Mouse (Mus musculus): Measurements from ENCODE around the gene Mep1a.

The Mep1a gene

DNA sequence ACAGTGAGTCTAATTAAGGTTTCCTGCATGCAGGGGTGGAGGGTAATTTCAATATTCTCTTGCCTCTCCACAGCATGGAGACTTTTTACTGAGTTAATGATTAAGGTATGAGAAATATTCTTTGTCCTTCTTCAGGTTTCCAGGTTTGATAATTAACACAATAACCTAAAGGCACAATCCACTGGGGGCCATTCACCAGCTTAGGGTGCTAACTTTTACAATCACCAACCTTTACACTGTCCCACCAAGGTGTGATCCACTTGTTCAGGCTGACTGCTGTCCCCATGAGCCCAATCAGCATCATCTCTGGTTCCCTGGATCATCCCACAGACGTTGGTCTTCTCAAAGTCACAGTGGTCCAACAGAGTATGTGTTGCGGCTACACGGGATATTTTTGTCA lies 16.6 kb downstream of the Mep1a start:
- WGBS, result 92% methylated on average over 3 of the region's 3 CpGs

DNA sequence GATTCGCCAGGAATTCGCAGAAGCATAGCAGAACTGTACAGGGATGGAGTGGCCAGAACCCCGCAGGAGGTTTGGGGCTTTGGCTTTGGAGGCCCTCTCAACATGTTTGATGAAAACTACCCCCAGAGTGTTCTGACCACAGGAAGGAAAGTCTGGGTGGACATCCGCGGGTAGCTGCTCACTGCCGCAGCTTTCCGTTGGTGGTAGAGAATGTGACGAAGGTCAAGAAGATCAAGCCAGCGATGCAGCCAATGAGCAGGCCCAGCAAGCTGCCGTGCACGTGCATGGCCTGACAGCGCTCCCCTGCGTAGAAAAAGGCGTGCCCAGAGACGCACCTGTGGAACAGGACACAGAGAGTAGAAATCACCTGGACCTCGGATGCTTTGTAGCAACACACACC lies 27.8 kb downstream of the Mep1a start:
- 90% methylated on average over 16 of the region's 16 CpGs for WGBS

DNA sequence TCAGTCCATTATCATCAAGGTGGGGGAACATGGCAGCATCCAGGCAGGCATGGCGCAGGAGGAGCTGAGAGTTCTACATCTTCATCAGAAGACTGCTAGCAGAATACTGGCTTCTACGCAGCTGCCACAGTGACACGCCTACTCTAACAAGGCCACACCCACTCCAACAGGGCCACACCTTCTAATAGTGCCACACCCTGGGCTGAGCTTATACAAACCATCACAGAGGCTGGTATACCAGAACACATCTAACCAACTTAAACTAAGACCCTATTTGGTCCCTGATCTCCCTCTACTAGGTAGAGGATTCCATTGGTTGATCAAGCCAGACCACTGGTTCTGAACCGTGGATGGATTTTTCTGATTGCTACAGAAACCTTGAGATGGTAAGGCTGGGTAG lies 30.1 kb downstream of the Mep1a start:
- 90% methylated on average over 4 of the region's 4 CpGs for WGBS

DNA sequence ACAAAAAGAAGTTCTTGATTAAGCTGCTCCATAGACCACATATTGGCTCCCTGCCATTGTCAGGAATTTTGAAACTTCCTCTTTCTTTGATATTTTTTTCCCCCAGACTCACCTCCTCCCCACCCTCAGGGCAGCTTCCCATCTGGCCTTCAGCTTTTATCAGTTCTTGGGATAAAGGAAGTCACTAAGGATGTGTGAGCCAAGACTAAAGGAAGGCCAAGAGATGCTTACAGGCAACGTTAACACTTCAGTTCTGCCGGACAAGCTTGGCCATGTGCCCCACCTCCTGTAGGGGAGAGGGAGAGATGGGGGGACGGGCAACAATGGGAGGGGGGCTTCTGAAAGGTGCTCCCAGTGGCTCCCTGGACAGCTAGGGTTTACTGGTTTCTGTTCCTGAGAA lies 32.6 kb downstream of the Mep1a start:
- 52% methylated on average over 3 of the region's 3 CpGs for WGBS

DNA sequence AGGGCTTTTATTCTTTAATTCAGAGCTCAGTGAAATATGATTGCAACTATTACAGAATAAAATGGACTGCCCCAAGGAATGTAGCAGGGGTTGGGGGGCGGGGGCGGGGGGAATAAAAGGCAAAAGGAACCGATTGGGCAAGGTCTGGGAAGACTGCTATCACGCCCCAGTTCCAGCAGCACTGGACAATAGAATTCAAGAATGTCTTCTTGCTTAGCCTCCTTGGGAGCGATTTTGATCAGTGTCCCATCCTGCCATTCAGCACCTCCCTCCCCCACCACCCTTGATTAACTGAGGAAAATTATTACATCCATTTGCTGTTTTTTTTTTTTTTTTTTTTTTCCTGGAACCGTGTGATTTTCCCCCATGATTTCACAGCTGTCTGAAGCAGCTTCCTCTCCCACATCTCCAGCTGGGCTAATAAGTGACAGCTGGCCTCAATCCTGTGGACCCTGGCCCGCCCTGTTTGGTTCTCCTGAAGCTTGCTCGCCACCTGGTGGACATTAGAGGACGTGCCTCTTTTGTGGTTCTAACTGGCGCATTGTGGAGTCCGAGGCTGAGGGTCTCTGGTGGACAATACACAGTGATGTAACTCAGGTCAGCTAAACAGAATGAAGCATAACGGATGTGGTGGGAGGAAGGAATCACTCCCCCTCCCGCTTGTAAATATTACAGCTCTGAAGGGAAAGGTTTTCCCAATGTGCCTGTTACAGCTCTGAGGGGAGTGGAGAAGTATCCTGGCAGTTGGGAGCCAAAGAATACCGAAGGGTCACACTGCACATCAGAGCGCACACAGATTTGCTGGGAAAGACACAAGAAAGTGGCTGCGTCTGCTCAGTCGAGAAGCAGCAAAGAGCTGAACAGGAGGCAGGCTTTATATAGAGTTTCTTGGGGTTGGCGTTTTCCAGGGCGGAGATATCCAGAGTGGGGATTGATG lies 42.1 kb downstream of the Mep1a start:
- 25% methylated on average over 19 of the region's 19 CpGs for WGBS

DNA sequence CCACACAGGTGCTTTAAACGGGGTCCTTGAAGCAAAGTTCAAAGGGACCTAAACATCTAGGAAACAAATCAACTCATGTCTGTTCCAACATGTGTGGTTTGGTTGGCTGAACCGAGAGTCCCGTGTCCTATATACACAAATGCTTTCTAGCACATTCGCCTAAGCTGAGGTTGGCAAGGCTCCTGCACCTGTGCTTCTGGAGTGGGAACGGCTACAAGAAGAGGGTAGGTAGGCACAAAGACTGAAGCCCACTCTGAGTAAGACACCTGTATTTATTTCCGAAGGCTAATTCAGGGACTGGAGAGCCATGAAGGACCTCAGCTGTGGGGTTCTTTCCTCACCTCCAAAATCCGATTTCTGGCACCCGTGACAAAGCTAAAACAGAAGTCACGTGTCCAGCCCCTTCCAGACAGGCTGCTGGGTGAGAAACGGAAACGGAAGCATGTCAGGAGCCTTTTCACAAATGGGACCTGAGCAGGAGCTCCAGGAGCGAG lies 42.8 kb downstream of the Mep1a start:
- 70% methylated on average over 12 of the region's 12 CpGs for WGBS

DNA sequence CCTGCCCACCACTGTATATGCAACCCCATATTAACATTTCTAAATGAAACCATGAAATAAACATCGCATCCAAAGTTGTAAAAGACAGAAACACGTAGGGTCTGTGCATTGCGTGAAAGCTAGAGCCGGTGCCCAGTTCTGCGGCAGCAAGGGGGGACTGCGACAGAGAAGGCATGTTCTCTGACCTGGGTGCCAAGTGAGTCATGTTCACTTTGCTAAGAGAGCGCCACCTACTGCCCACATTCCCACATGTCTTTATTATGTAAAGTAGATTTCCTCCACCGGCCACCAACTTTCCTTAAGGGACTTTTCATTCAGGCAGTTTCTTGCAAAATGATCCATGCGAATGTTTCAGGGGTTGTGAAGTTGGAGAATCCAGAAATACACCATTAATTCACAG lies 44.0 kb downstream of the Mep1a start:
- 10% methylated on average over 9 of the region's 9 CpGs for WGBS

DNA sequence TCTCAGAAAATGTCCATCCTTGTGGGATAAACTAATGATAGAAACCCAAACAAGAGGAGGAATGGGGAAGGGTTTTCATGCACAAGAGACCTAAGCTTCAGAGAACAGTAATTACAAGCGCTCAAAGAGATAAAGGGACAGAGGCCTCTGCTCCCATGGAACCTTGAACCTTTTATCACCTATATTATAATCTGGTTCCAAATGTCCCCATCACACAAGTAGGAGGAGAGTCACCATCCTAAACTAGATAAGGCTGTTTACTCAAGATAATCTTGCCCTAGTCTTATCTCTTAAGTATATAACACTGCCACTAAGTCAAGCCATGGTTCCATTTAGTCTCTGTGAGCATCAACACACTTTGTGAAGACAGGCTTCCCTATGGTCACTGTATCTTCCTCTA lies 51.4 kb downstream of the Mep1a start:
- WGBS, result 97% methylated on average over 1 of the region's 1 CpGs

DNA sequence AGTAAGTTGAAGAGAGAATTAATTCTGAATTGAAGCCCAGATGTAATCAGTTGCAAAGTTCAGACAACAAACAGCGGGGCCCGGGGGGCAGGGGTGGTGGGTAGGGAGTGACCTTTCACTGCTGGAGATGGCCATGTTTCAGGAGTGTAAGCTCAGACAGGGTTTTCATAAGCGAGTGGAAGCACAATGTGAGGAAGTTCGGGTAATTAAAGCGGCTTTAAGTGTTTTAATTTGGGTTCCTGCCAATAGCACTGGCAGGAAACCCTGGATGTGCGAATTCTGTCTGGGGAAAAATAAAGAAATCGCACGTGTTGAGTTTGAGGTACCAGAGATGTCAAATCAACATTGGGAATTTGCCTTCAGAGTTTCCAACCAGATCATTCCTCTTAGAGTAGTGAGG lies 68.1 kb downstream of the Mep1a start:
- WGBS, result 30% methylated on average over 8 of the region's 8 CpGs

DNA sequence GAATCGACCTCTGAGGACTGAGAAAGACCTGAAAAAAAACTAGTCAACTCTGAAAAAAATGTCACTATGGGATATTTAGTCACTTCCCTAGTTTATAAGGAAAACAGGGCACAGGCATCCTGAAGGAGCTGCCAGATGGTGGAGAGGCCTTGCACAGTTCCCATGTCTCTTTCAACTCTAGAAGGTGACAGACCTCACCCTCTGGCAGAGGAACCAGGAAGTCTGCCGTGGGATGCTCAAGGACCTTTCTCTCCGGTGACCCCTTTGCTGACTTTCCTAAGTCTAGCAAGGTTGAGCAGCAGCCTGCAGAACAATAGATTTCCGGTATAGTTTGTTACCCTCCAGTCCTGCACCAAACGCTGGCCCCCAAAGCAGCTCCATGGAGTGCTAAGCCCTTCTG lies 70.9 kb downstream of the Mep1a start:
- 78% methylated on average over 5 of the region's 5 CpGs for WGBS

All from cerebral cortex, adult 2 months (tissue).